Mouse (Mus musculus) limb, embryonic 13.5 days (tissue): ENCODE results near the gene 4930486L24Rik. TPM values are rescaled to one million over a fixed set of nuclear protein-coding genes. Genes with fewer than 3 reads are reported as not detected.
"Not testable (repeated sequence)": the region's sequence is repeated elsewhere in the genome, so short reads cannot be mapped to it uniquely, and the experiment has no call there.

Source experiments
- ATAC-seq: fragments of 200-750 bp; cut with Nextera tagmentation; 2 replicates; pipeline ENCODE4 v1.8.0; 2017; ENCODE audit warnings: low read depth, moderate number of reproducible peaks, moderate TSS enrichment; ENCODE audit not compliant: low FRiP score
- H3K27ac ChIP-seq: fragments of 300-500 bp; sonication (generic); 2 replicates; pipeline ENCODE4 v1.5.1; 2015; ENCODE audit warnings: inconsistent platforms, mild to moderate bottlenecking, moderate library complexity
- H3K27me3 ChIP-seq: fragments of 300-500 bp; sonication (generic); 2 replicates; pipeline ENCODE4 v1.6.1; 2015; ENCODE audit warnings: mild to moderate bottlenecking, inconsistent platforms
- H3K36me3 ChIP-seq: fragments of 300-500 bp; sonication (generic); 2 replicates; pipeline ENCODE4 v1.6.1; 2015; ENCODE audit warnings: inconsistent platforms, mild to moderate bottlenecking, moderate library complexity
- H3K4me1 ChIP-seq: fragments of 300-500 bp; sonication (generic); 2 replicates; pipeline ENCODE4 v1.6.1; 2015; ENCODE audit warnings: inconsistent platforms
- H3K4me2 ChIP-seq: fragments of 300-500 bp; sonication (generic); replicated peaks from 2 replicates; pipeline ENCODE4 v1.6.1; 2015; ENCODE audit warnings: inconsistent platforms, mild to moderate bottlenecking, moderate library complexity
- H3K4me3 ChIP-seq: fragments of 300-500 bp; sonication (generic); 2 replicates; pipeline ENCODE4 v1.5.1; 2015; ENCODE audit warnings: moderate library complexity, mild to moderate bottlenecking, inconsistent platforms
- H3K9ac ChIP-seq: fragments of 300-500 bp; sonication (generic); 2 replicates; pipeline ENCODE4 v1.6.1; 2015; ENCODE audit warnings: mild to moderate bottlenecking, inconsistent platforms
- H3K9me3 ChIP-seq: fragments of 300-500 bp; sonication (generic); 2 replicates; pipeline ENCODE4 v1.6.1; 2016; ENCODE audit warnings: inconsistent platforms
- WGBS: fragments of 180-500 bp; shearing (Covaris S2); methylation state at CpG from one replicate; pipeline ENCODE4 v1.1.7; 2015; 5-methylcytosine and 5-hydroxymethylcytosine counted together
- polyA plus RNA-seq: library from polyadenylated mRNA; unstranded; fragments of >200 nt; fragmentation: Nextera tagmentation; extraction: Ambion mirVana; gene quantifications from 2 replicates; pipeline ENCODE4 v1.2.1, GENCODE M21; 2015

4930486L24Rik gene
- polyA plus RNA-seq = 0.18 TPM in 1 of 2 replicates, not detected in the other

DNA sequence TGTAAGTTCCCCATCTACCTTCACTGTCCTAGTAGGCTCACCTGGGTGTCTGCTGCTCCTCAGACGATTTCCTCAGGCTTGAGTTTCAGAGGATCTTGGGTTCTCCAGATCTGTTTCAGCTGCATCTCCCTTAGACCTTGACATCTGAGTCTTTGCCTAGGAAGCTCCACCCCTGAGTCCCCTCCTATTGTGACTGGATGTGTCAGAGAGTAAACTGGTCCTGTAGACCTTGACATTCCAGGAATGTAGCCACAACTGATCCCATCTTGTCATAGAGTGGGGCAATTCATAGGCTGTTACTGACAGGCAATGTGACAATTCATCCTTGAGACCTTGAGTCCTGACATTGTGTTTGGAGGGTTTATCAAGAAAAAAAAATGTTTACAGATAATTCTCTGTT, at the start of gene 4930486L24Rik:
Gene 4930486L24Rik, minus strand, starts transcription at position 195 of the 400 bp plus-strand sequence.
- H3K9me3 ChIP-seq = no peaks in the 10 kb centered on the region
- H3K4me3 ChIP-seq = no peak within 1 kb of the TSS
- no peaks in the 10 kb centered on the region for H3K4me1 ChIP-seq
- no peaks in the 10 kb centered on the region for H3K36me3 ChIP-seq
- no peak within 1 kb of the TSS for H3K9ac ChIP-seq
- H3K4me2 ChIP-seq = no peak within 1 kb of the TSS
- no peaks in the 10 kb centered on the region for H3K27me3 ChIP-seq
- no peak within 1 kb of the TSS for H3K27ac ChIP-seq
- 64% methylated on average over 1 of the region's 1 CpGs for WGBS
- no peak for ATAC-seq

DNA sequence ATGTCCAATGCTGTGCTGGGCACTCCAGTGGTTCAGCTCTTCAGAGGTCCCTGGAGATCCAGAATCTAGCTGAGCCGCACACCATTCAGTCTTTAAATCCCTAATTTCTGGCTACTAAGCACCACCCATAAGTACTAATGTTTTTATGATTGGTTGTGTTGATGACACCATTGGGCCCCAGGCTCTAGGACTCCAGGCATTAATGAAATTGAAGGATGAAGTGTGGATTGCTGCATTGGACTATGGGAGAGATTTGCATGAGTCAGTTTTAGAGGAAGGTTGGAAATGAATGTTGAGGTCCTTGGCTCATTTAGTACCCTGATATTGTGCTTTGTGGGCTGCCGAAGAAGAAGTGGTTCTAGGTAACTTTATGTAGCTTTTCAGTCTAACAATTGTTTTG, 40.5 kb upstream of the 4930486L24Rik start, which contains the start of gene Tpbpb:
Gene Tpbpb, minus strand, starts transcription at position 101 of the 400 bp plus-strand sequence.
- H3K27me3 ChIP-seq, ATAC-seq, H3K4me3 ChIP-seq, H3K9me3 ChIP-seq, H3K9ac ChIP-seq, H3K4me1 ChIP-seq, H3K4me2 ChIP-seq, H3K27ac ChIP-seq, H3K36me3 ChIP-seq: not testable (repeated sequence)
- WGBS = 87% methylated on average over 2 of the region's 2 CpGs

DNA sequence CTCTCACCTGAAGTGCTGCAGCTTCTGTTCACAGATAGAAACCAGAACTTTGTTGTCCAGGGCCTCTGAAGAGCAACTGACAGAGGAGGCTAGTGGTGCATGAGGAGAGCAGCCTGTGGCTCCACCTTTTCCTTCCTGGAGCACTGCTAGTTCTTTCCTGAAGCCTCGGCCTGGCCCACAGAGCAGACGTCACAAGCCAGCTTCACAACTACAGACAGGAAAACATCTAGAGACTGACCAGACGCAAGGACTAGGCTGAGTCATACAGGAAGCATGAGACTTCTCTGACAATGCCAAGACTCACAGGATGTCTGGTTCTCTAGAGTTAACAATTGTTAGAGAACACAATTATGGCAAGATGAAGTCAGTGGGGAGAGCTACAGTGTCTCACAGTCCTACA, 33.1 kb upstream of the 4930486L24Rik start, which contains the start of gene Ctla2b:
Gene Ctla2b, minus strand, starts transcription at position 120 of the 400 bp plus-strand sequence.
- Histone ChIP-seq H3K36me3 (no peaks in the 10 kb centered on the region), H3K4me2 (no peak within 1 kb of the TSS), H3K27me3 (no peaks in the 10 kb centered on the region), H3K4me1 (no peaks in the 10 kb centered on the region), H3K27ac (no peak within 1 kb of the TSS), H3K4me3 (no peak within 1 kb of the TSS), H3K9me3 (0 out of 2 replicates have a peak, but pooled peaks cover 2% of the 10 kb centered on the region), H3K9ac (no peak within 1 kb of the TSS)
- no peak for ATAC-seq
- 76% methylated on average over 3 of the region's 3 CpGs for WGBS

DNA sequence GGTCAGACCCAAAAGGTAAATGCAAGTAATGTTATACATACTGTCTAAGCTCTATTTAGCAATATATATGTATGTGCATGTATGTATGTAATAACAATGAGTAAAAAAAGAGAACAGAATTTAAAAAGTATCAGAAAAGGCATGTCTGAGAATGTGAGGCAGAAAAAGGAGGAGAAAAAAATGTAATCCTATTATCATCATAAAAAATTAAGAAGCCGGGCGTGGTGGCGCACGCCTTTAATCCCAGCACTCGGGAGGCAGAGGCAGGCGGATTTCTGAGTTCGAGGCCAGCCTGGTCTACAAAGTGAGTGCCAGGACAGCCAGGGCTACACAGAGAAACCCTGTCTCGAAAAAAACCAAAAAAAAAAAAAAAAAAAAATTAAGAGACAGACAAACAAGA, 32.5 kb upstream of the 4930486L24Rik start, which contains the start of gene Gm49392:
Gene Gm49392, minus strand, starts transcription at position 101 of the 400 bp plus-strand sequence.
- not testable (repeated sequence) for H3K36me3 ChIP-seq, H3K9ac ChIP-seq, H3K27me3 ChIP-seq, H3K4me1 ChIP-seq, H3K4me3 ChIP-seq, ATAC-seq, H3K27ac ChIP-seq, H3K4me2 ChIP-seq, H3K9me3 ChIP-seq
- 85% methylated on average over 8 of the region's 8 CpGs for WGBS

DNA sequence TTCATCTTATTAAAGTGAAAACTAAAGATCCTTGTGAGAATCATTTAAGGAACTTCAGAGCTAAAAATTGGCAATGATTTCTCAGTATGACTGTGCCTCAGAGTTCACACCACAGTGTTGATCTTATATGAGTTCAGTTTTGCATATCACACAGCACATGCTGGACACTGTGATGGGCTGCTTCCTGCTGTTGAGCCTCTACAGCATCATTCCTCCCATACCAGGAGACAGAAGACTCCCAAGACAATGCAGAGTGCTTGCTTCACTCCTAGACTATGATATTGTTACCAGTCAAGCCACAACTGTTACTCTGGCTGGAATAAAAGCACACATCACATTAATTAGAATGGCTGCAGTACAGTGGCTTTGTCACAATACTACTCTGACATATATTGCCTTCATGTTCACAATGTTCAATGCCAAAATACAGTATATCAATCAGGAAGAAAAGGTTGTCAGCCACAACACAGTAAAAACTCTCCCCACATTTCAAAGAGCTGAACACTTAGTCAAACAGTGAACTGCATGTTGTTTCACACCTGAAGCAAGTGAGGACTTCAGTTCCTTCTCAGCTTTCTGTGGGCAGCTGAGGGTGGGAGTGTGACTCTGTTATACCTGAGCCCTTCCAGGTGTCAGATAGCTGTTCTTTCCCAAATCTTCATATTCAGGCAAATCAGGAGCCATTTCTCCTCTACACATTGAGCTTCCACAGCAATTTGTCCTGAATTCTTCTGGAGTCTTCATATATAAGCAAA, 31.3 kb upstream of the 4930486L24Rik start:
- ATAC-seq = no peak
- H3K9me3 ChIP-seq = no peaks in the 10 kb centered on the region
- H3K9ac ChIP-seq = no peak overlapping the region
- no peak overlapping the region for H3K4me3 ChIP-seq
- H3K36me3 ChIP-seq = no peaks in the 10 kb centered on the region
- no peak overlapping the region for H3K27ac ChIP-seq
- no peaks in the 10 kb centered on the region for H3K27me3 ChIP-seq
- no peak overlapping the region for H3K4me2 ChIP-seq
- no peaks in the 10 kb centered on the region for H3K4me1 ChIP-seq

DNA sequence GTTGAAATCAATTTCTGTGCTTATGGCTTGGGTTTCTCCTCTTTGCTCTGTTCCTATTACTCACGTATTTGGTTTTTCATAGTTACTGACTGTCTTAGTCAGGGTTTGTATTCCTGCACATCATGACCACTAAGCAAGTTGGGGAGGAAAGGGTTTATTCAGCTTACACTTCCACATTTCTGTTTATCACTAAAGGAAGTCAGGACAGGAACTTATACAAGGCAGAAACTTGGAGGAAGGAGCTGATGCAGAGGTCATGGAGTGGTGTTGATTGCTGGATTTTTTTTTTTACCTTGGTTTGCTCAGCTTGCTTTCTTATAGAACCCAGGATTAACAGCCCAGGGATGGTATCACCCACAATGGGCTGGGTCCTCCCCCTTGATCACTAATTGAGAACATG, 28.0 kb upstream of the 4930486L24Rik start:
- Histone ChIP-seq H3K4me1 (no peaks in the 10 kb centered on the region), H3K9ac (no peak overlapping the region), H3K4me2 (no peak overlapping the region), H3K27me3 (no peaks in the 10 kb centered on the region), H3K27ac (no peak overlapping the region), H3K36me3 (no peaks in the 10 kb centered on the region), H3K4me3 (no peak overlapping the region), H3K9me3 (no peaks in the 10 kb centered on the region)
- no peak for ATAC-seq
- 94% methylated on average over 1 of the region's 1 CpGs for WGBS

DNA sequence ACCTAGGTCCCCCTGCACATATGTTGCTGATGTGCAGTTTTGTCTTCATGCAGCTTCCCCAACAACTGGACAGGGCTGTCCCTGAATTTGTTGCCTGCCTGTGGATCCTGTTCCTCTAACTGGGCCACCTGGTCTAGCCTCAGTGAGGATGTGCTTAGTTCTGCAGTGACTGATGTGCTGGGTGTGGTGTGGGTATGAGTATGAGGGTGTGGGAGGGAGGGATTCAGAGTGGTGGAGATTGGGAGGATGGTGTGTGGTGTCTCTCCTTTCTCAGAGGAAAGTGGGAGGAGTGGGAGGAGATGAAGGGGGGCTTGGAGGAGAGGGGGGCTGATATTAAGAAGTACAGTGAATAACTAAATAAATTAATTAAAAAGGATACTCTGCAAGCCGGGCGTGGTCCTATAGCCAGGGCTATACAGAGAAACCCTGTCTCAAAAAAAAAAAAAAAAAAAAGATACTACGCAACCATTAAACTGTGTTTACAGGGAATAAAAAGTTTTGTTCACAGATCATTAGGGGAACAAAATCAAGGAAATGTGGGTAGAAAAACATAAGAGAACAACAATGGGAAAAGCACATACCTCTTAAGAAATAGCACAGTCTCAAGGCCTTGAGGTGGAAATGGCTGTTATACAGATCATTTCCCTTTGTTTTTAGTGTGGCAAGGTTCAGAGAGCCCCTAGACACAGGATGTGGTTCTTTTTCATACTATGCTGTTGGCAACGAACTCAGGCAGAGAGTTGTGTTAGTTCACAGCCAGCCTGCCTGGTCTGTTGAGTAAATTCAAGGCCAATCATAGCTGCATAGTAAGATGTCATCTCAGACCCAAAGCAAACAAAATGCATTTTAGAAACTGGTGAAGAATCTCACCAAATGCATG, 15.8 kb downstream of the 4930486L24Rik start:
- Histone ChIP-seq H3K27me3 (no peaks in the 10 kb centered on the region), H3K27ac (no peak overlapping the region), H3K9ac (no peak overlapping the region), H3K4me1 (no peaks in the 10 kb centered on the region), H3K4me3 (no peak overlapping the region), H3K4me2 (no peak overlapping the region), H3K36me3 (no peaks in the 10 kb centered on the region), H3K9me3 (no peaks in the 10 kb centered on the region)
- 88% methylated on average over 4 of the region's 4 CpGs for WGBS
- no peak for ATAC-seq

DNA sequence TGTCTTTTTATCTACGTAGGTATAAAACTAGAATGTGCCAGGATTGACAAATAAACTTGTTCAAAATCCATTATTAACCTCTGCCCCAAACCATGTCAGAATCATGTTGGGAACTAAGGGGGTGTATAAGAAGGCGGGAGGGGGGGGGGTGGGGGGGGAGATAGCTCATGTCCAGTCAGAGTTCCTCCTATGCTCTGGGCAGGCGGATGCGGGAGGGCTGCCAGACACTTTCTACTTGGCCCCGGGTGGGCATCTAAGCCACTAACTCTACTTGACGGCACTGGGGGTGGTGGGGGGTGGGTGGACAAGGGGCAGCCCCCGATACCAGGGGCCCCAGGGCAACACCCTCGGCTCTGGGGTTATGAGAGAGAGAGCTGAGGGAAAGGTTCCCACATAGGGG, 21.1 kb downstream of the 4930486L24Rik start:
- Histone ChIP-seq H3K9ac (no peak overlapping the region), H3K4me3 (no peak overlapping the region), H3K36me3 (no peaks in the 10 kb centered on the region), H3K27ac (no peak overlapping the region), H3K9me3 (no peaks in the 10 kb centered on the region), H3K27me3 (no peaks in the 10 kb centered on the region), H3K4me1 (no peaks in the 10 kb centered on the region), H3K4me2 (no peak overlapping the region)
- 81% methylated on average over 8 of the region's 8 CpGs for WGBS
- ATAC-seq = no peak

DNA sequence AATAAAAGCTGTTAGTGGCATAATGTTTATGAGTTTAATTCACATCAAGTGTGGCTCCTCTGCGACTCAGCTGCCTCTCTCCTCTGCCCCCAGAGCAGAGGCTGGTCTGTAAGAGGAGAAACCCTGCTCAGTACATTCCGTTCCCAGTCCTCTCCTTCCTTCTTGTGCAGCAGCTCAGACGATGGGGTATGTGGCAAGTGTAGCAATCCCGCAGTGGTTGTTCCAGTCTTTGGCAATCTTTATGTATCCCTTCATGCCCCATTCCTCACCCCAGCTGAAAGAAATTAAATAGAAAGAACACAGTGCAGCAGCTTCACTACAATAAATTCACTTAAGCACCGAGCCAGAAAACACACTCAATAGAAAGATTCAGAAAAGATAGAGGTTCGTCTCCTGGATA, 21.6 kb downstream of the 4930486L24Rik start:
- no peak overlapping the region for H3K9ac ChIP-seq
- no peaks in the 10 kb centered on the region for H3K9me3 ChIP-seq
- H3K27ac ChIP-seq = no peak overlapping the region
- no peak overlapping the region for H3K4me2 ChIP-seq
- no peaks in the 10 kb centered on the region for H3K27me3 ChIP-seq
- H3K36me3 ChIP-seq = no peaks in the 10 kb centered on the region
- no peaks in the 10 kb centered on the region for H3K4me1 ChIP-seq
- 75% methylated on average over 6 of the region's 6 CpGs for WGBS
- no peak overlapping the region for H3K4me3 ChIP-seq
- ATAC-seq = no peak

DNA sequence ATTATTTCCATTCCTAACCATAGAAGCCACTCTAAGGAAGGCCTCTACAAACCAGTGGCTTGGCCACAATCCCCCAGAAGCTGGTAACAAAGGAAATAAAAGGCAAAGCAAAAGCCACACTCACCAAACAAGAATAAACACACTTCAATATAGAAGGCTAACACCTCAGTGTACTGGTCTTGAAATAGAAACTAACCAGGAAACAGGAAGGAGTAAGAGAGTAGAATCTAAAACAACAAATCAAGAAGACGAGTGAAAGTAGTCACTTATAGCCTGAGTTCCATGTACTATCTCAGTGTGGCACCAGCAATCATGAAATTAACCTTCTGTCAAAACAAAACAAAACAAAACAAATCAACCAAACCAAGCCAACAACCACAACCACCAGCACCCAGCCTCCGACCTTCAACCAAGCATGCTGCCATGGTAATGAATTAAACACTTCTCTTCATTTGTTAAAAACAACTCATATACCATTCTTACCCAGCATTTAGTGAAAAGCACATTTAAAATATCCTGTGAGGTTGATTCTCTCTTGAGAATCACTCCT, 24.8 kb downstream of the 4930486L24Rik start:
- WGBS = 66% methylated on average over 2 of the region's 2 CpGs
- Histone ChIP-seq H3K9me3 (no peaks in the 10 kb centered on the region), H3K27ac (no peak overlapping the region), H3K9ac (no peak overlapping the region), H3K36me3 (no peaks in the 10 kb centered on the region), H3K4me3 (no peak overlapping the region), H3K4me2 (no peak overlapping the region), H3K27me3 (no peaks in the 10 kb centered on the region), H3K4me1 (no peaks in the 10 kb centered on the region)
- no peak for ATAC-seq

DNA sequence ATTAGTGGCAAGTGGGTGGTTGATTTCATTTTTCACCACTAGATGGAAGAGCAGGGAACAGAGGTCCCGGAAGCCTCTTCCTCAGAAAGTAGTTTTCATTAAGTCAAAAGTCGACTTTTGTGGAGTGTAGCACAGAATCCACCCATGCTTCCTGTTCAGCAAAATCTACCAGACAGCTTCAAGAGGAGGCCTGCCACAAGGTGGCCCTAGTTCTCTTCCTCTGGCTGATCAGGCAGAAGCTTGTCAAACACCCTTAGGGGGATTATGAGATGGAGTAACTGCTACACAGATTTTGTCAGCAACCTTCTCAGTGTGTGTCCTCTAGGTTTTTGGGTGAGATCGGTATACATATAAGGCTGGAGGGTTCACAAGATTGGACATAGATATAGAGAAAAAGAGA, 38.2 kb downstream of the 4930486L24Rik start:
- 53% methylated on average over 3 of the region's 3 CpGs for WGBS

More for the DNA sequence above, 38.2 kb downstream of the 4930486L24Rik start:
- no peak overlapping the region for H3K9ac ChIP-seq
- H3K4me3 ChIP-seq = no peak overlapping the region
- no peak for ATAC-seq
- H3K9me3 ChIP-seq = no peaks in the 10 kb centered on the region
- H3K4me2 ChIP-seq = no peak overlapping the region
- no peaks in the 10 kb centered on the region for H3K36me3 ChIP-seq
- no peaks in the 10 kb centered on the region for H3K27me3 ChIP-seq
- H3K27ac ChIP-seq = no peak overlapping the region
- no peaks in the 10 kb centered on the region for H3K4me1 ChIP-seq
